Mouse (Mus musculus) layer of hippocampus, adult 9-11 months (tissue): Measurements from ENCODE around the gene Usp4.
"Not testable (repeated sequence)": the region's sequence is repeated elsewhere in the genome, so short reads cannot be mapped to it uniquely, and the experiment has no call there.

ENCODE experiments used
- DNase-seq: peaks from one replicate; pipeline ENCODE4 v3.0.0; 2022

Usp4 gene

GRCm38 (mm10) chr9:108347540-108348289, at the start of gene Usp4:
Usp4 (plus strand) TSS chr9:108347853.
- peak; percentile 91 for DNase-seq

GRCm38 (mm10) chr9:108301853-108302252, 45.8 kb upstream of the Usp4 start:
- DNase-seq: no peak

GRCm38 (mm10) chr9:108304716-108305115, 42.9 kb upstream of the Usp4 start:
- no peak for DNase-seq

DNA sequence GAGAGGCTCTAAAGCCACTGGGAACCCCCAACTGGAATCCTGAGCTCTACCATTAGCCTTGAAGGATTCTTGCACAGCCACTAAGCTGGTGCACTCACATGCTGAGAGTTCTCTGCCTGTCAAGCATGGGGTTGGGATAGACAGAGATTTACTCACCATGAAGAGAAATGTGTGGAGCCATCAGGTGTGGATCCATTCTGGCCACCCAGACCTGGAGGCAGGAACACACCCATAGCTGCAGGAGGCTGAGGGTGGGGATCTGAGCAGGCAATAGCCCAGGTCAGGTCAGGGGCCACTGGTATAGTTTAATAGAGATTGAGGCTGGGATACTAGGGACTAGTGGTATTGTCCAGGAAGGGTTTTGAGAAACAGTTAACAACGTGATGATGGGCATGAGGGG, 42.5 kb upstream of the Usp4 start:
- no peak for DNase-seq

DNA sequence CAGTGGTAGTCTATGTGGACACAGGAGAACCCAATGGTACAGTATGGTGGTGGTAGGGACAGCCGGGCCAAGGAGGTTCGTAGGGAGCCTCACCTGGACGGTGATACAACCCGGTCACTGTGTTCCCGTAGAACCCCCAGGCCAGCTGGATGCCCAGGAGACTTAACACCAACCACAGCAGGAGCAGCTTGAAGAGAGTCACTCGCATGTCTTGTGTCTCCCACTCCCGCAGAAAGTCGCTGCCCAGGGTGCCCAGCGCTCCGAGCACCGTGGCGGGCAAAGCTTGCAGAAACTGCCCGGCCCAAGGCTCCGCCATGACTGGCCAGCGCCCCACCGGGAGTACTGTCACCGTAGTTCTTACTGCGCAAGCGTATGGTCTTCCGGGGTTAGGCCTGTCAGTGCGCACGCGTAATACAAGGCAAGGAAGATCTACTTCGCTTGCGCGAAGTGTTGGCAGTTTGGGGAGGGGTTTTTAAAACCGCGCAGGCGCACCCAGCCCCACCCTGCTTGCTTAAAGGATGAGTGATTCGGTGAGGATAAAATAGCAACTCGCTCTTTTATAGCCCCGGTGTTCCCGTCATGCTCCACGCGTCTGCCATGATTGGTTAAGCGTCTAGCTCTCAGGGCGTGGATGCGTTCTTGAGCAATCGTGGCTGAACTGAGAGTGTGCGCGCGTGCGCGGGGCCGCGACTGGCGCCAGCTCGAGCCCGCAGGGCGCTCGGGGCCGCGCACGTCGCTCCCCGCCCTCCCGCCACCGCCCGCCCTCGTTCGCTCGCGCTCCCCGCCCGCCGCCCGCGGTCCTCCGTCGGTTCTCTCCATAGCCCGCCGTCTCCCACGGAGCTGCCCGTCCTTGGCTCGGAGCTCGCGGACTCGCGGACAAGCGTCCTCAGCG, 41.8 kb upstream of the Usp4 start, which contains the start of the genes Rhoa and Tcta:
TSS of gene Rhoa (plus strand) at position 501 of the 892 bp plus-strand sequence.
TSS of gene Tcta (minus strand) at position 532 of the 892 bp plus-strand sequence.
- peak; percentile 100 for DNase-seq

GRCm38 (mm10) chr9:108306571-108306980, 41.1 kb upstream of the Usp4 start:
- DNase-seq: peak; percentile 60

DNA sequence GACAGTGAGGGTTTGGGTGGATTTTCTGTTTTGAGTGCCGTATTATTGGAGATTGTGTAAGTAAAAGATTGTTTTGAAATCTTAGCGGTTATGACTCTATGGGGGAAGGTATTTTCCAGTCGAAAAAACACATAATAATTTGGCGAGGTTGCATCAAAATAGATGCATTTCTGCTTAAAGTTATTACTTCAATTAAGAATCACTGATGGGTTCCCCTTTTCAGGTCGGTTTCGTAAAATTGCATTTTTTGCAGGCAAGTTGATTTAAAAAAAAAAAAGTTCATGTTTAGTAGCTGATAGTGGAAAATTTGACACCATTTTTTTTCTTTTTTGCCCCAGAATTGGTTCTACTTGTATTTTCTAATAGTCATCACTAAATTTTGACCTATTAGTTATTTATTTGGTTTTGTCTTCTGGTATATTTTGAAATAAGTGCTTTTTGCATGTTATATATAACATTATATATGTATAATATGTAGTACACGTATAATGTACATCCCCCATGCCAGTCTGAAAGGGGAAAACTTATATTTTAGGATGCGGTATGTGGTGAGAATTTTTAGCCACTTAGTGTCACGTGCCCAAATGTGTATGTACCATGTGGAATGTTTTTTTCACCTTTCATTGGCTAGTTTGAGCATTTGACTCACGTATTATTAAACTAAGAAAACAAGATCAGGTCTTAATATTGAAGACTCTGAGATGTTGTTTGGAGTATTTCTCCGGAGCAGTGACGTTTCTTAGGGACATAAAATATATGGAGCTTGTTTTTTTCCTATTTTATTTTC, 40.4 kb upstream of the Usp4 start:
- no peak for DNase-seq

DNA sequence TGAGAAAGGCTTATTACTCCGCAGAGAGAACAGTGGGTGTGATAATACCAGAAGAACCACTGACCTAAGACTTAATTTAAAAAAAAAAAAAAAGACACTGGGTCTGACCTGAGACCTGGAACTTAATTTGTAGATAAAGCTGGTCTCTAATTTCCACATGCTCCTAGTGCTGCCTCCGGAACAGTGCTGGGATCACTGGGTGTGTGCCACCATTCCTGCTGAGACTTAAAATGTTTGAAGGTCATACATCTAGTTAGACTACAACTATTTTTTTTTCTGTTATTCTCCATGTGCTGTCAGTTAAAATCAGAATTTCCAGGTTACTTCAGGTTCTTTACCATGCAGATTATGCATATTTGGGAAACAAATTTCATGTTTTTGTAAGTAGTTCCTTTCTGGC, 39.5 kb upstream of the Usp4 start:
- no peak for DNase-seq

- no peak for DNase-seq
These were observed 30.1 kb upstream of the Usp4 start for GRCm38 (mm10) chr9:108317572-108317971.

GRCm38 (mm10) chr9:108318462-108318861, 29.2 kb upstream of the Usp4 start:
- no peak for DNase-seq

DNA sequence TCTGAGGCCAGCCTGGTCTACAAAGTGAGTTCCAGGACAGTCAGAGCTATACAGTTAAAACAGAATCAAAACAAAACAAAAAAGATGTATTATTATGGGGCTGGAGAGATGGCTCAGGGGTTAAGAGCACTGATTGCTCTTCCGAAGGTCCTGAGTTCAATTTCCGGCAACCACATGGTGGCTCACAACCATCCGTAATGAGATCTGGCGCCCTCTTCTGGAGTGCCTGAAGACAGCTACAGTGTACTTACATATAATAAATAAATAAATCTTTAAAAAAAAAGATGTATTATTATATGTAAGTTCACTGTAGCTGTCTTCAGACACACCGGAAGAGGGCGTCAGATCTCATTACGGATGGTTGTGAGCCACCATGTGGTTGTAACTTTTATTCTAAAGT, 25.6 kb upstream of the Usp4 start:
- DNase-seq: not testable (repeated sequence)

- no peak for DNase-seq
These were observed 22.9 kb upstream of the Usp4 start for GRCm38 (mm10) chr9:108324784-108325183.

- DNase-seq: no peak
These were observed 21.8 kb upstream of the Usp4 start for GRCm38 (mm10) chr9:108325811-108326210.

DNA sequence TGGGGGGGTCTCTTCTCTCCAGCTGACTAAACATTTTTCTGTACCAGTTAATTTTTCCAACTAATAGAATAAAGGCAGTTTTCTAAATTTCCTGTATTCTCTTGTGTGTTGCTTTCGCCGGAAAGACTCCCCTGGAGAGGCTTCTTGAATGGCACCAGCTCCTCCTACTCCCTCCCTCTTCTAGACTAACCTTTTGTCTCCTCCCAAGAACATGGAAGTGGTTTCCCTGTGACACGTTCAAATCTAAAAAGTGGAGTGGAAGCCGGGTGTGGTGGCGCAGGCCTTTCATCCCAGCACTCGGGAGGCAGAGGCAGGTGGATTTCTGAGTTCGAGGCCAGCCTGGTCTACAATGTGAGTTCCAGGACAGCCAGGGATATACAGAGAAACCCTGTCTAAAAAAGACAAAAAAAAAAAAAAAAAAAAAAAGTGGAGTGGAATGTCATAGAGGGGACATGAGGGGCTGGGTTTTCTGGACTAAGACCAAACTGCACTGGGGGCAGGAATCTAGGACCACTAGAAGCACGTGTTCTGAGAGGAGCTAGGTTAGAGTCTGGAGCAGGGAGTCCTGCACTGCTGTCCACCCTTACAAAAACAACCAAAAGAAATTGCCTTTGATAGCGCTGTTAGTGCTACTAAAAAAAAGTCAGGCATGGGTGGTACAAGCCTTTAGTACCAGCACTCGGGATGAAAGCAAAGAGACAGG, 9.7 kb upstream of the Usp4 start:
- no peak for DNase-seq

DNA sequence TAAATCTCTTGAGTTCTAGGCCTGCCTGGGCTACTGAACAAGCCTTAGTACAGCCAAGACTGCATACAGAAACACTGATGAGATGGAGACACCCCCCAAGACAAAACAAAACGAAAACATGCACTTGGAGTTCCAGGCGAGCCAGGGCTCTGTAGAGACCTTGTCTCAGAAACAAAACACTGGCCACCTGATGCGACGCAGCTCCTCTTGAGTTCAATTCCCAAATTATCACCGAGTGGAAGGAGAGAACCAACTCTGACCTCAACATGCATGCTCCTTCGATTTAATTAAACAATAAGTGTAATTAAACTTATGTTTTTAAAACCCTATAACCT, 9.1 kb upstream of the Usp4 start:
- DNase-seq: no peak

GRCm38 (mm10) chr9:108338886-108339781, 8.5 kb upstream of the Usp4 start, which contains the start of gene Gpx1:
Gpx1 (plus strand) TSS chr9:108338903.
- peak; percentile 90 for DNase-seq

DNA sequence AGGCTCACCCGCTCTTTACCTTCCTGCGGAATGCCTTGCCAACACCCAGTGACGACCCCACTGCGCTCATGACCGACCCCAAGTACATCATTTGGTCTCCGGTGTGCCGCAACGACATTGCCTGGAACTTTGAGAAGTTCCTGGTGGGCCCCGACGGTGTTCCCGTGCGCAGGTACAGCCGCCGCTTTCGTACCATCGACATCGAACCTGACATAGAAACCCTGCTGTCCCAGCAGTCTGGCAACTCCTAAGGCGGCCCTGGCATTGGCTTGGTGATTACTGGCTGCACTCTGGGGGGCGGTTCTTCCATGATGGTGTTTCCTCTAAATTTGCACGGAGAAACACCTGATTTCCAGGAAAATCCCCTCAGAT, 7.8 kb upstream of the Usp4 start:
- no peak for DNase-seq

DNA sequence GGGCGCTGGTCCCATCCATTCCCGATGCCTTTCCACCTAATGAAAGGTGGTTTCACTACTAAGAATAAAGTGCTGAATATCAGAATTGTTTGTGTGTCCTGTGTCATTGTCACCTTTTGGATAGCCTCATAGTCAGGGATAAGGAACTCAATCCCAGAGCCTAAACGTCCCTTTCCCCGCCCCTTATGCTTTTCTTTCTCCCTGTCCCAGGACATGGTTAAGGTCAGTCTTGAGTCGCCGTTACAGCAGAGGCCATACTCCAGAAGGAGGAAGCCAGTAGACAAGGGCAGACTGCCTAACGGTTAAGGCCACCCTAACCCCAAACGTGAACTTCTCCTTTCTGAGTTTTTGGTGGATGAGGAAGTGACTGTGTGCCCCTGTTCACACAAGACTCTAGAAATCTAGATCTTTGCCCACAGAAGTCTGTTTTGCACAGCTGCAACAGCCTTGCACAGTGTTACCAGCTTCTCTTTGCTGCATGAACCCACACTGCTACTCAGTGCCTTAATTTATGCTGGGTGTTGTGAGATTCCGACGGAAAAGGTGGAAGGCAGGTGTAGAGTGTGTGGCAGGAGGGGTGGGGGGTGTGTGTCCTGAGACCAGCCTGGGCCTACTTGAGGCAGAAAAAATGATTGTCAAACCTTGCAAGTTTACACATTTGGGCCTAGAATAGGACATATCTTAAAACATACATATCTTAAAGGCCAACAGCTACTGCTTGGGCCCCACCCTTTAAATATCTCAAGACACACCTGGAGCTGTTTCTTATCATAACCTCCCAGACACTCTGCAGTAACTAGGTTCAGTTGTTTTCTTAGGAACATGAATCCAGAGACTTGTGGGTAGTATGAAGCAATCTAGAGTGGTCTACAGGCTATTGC, 7.2 kb upstream of the Usp4 start:
- DNase-seq: peak; percentile 56

- DNase-seq: no peak
These were observed 6.5 kb upstream of the Usp4 start for GRCm38 (mm10) chr9:108341139-108341475.

GRCm38 (mm10) chr9:108341801-108342200, 5.9 kb upstream of the Usp4 start:
- no peak for DNase-seq
